Mouse (Mus musculus): ENCODE results near the gene Neurl2. TPM values are rescaled to one million over a fixed set of nuclear protein-coding genes. Genes with fewer than 3 reads are reported as not detected.
"Not testable (repeated sequence)": the region's sequence is repeated elsewhere in the genome, so short reads cannot be mapped to it uniquely, and the experiment has no call there.

The Neurl2 gene
- polyA plus RNA-seq, 1 experiment from 2014 or later = 3.9 TPM

DNA sequence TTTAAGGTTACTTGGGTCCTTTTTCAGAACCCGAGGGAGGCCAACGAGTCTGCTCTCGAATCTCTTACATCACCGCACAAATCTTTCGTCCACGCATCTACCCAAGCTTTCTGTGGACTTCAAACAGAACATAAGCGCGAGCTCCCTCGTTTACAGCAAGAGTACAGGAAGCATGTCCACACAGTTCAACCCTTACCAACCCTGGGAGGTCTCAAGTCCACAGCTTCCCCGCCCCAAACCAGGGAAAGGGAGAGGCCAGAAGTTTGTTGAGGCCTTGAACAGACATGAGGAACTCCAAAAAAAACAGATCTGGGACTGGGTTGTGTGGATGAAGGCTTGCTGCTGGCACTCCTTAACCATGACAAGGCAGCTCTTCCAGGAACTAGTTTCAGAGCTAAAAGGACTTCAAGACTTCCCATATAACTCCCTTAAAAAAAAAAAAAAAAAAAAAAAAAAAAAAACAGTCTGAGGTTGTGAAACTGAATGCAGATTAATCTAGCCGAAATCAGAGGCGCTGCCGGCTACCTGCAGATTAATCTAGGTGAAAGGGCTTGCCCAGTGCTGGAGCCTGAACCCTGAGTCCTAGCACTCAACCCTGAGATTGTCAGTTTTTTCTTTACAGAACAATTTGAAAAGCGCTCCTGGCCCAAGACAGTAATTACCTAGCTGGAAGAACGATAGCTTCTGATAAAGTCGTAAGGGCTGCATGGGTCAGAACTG lies 29.9 kb downstream of the Neurl2 start:
- no peak for DNase-seq (ENCODE audit: extremely low spot score, low spot score)
- H3K4me3 ChIP-seq = peak overlapping the region; percentile 90
- H3K27me3 ChIP-seq (ENCODE audit: poor library complexity, severe bottlenecking) = no peaks in the 10 kb centered on the region
- 0 out of 2 replicates have a peak overlapping the region, but pooled peaks have one; percentile 91 for H3K27ac ChIP-seq
- H3K36me3 ChIP-seq (replicated peaks) = peaks cover 46% of the 10 kb centered on the region
- 94% methylated on average over 16 of the region's 16 CpGs for whole genome bisulfite sequencing
- no peaks in the 10 kb centered on the region for H3K9me3 ChIP-seq
- peaks cover 26% of the 10 kb centered on the region for H3K4me1 ChIP-seq

DNA sequence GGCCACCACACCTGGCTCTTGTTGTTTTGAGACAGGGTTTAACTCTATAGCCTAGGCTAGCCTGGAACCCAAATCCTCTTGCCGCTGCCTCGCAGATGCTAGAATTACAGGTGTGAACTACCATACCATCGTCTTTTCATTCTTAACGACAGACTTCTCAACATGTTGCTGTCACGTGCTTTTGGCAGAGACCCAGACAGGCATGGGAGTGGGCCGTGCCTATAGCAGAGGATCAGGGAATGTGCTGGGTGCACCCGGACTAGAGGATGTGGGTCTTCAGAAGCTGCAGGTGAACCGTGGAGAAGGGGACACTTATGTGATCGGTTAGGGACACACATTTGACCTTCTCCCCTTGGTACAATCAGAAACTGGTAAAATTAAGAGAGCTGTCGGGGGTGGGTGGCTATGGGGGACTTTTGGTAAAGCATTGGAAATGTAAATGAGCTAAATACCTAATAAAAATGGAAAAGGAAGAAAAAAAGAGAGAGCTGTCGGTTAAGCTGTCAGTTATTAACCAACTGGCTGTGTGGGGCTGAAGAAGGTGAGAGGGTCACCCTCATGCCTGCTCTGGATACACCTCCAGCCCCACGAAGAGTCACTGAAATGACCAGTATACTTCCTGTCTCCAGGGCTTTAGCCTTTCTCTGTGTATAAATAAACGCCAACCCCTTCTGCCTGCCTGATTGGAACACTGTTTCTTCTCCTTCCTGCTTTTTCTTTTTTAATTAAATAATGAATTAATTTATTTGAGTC lies 32.8 kb downstream of the Neurl2 start:
- WGBS = 93% methylated on average over 13 of the region's 13 CpGs

DNA sequence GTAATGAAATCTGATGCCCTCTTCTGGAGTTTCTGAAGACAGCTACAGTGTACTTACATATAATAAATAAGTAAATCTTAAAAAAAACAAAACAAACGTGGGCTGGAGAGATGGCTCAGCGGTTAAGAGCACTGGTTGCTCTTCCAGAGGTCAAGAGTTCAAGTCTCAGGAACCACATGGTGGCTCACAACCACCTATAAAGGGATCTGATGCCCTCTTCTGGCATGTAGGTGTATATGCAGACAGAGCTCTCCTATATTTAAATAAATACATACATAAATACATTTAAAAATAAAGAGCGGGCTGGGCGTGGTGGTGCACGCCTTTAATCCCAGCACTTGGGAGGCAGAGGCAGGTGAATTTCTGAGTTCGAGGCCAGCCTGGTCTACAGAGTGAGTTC lies 34.7 kb downstream of the Neurl2 start:
- H3K27me3 ChIP-seq (ENCODE audit: poor library complexity, severe bottlenecking); H3K4me3 ChIP-seq; H3K4me1 ChIP-seq; H3K27ac ChIP-seq; H3K9me3 ChIP-seq; DNase-seq (ENCODE audit: extremely low spot score, low spot score): not testable (repeated sequence)
- 85% methylated on average over 6 of the region's 6 CpGs for WGBS
- peaks cover 88% of the 10 kb centered on the region for H3K36me3 ChIP-seq (replicated peaks)

More for the DNA sequence above, 32.8 kb downstream of the Neurl2 start:
- Histone ChIP-seq H3K27ac (no peak overlapping the region), H3K27me3 (ENCODE audit: poor library complexity, severe bottlenecking) (no peaks in the 10 kb centered on the region), H3K4me1 (peaks cover 14% of the 10 kb centered on the region), H3K4me3 (no peak overlapping the region), H3K36me3 (replicated peaks) (peaks cover 72% of the 10 kb centered on the region), H3K9me3 (no peaks in the 10 kb centered on the region)
- DNase-seq (ENCODE audit: extremely low spot score, low spot score) = no peak

DNA sequence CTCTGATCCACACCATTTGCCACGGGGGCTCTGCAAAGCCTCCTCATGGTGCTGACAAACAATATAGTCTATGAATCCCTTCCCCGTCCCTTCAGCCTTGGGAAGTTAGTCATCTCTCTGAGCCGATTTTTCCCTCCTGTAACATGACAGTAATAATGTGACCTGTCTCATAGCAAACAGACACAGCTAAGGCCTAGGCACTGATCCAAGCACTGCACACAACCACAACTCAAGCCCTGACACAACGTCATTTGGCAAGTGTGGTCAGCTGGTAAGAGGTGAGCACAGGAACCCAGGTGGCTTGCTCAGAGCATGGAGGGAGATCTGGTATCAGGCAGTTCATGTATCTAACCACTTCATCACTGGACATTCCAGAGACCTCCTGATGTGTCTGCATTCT lies 37.4 kb downstream of the Neurl2 start:
- Histone ChIP-seq H3K4me3 (no peak overlapping the region), H3K36me3 (replicated peaks) (peaks cover 94% of the 10 kb centered on the region), H3K27ac (no peak overlapping the region), H3K27me3 (ENCODE audit: poor library complexity, severe bottlenecking) (no peaks in the 10 kb centered on the region), H3K9me3 (no peaks in the 10 kb centered on the region), H3K4me1 (peaks cover 2% of the 10 kb centered on the region; the same call in 1 of the 2 replicates)
- no peak for DNase-seq (ENCODE audit: extremely low spot score, low spot score)
- WGBS = 87% methylated on average over 4 of the region's 4 CpGs

DNA sequence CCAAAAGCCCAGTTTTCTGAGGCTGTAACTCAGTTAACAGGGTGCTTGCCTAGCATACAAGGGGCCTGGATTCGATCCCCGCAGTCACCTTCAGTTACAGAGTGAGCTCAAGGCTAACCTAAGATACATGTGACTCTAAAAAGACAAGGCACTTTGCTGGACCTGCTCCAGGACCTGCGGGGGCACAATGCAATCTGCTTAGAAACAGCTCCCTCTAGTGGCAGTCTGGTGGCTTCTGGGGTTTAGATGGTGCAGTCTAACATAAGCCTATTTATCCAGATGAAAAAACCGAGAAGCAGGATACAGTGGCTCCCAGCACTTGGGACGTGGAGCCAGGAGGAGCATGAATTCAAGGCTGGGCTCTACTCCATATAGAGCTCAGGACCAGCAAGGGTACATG lies 39.0 kb downstream of the Neurl2 start:
- WGBS = 44% methylated on average over 5 of the region's 5 CpGs
- H3K4me3 ChIP-seq = no peak overlapping the region

DNA sequence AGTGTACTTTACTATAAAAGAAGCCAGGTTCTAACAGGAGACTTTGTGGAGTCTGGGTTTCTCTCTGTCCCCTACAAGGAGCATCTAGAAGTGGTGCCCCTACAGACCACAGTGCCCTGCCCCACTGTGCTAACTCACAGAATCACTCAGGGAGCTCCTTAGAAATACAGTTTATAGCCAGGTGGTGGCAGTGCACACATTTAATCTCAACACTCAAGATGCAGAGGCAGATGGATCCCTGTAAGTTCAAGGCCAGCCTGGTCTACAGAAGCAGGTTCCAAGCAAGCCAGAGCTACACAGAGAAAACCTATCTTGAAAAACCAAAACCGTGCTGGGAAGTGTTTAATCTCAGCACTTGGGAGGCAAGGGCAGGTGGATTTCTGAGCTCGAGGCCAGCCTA lies 39.5 kb downstream of the Neurl2 start:
- Histone ChIP-seq H3K9me3 (no peaks in the 10 kb centered on the region), H3K27me3 (ENCODE audit: poor library complexity, severe bottlenecking) (no peaks in the 10 kb centered on the region), H3K4me1 (peaks cover 6% of the 10 kb centered on the region), H3K27ac (no peak overlapping the region), H3K4me3 (no peak overlapping the region), H3K36me3 (replicated peaks) (peaks cover 90% of the 10 kb centered on the region)
- 92% methylated on average over 2 of the region's 2 CpGs for WGBS
- no peak for DNase-seq (ENCODE audit: extremely low spot score, low spot score)

More for the DNA sequence above, 39.0 kb downstream of the Neurl2 start:
- peaks cover 92% of the 10 kb centered on the region for H3K36me3 ChIP-seq (replicated peaks)
- H3K27me3 ChIP-seq (ENCODE audit: poor library complexity, severe bottlenecking) = no peaks in the 10 kb centered on the region
- peak; percentile 80 for DNase-seq (ENCODE audit: extremely low spot score, low spot score)
- no peak overlapping the region for H3K27ac ChIP-seq
- H3K4me1 ChIP-seq = peaks cover 2% of the 10 kb centered on the region; the same call in 1 of the 2 replicates
- no peaks in the 10 kb centered on the region for H3K9me3 ChIP-seq

DNA sequence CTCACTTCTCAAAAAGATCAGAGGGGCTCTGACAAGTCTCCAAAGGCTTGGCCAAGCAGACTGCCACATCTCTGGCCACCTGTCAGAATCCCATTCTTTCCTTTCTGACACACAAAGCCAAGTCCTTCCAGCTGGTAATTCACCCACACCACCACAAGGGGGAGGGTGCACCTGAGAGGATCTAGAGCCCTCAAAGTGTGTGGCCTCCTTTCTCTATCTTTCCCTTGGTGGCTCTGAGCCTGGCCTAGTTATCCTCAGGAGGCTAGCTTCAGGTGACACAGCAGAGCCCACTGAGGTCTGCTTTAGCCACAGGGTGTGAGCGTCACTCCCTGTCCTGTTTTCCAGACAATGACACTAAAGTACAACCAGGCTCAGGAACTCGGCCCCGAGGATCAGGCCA lies 40.0 kb downstream of the Neurl2 start:
- no peaks in the 10 kb centered on the region for H3K27me3 ChIP-seq (ENCODE audit: poor library complexity, severe bottlenecking)
- peak; percentile 44 for DNase-seq (ENCODE audit: extremely low spot score, low spot score)
- no peak overlapping the region for H3K27ac ChIP-seq
- peaks cover 90% of the 10 kb centered on the region for H3K36me3 ChIP-seq (replicated peaks)
- no peak overlapping the region for H3K4me3 ChIP-seq
- 90% methylated on average over 3 of the region's 3 CpGs for WGBS
- no peaks in the 10 kb centered on the region for H3K9me3 ChIP-seq
- H3K4me1 ChIP-seq = peaks cover 11% of the 10 kb centered on the region

DNA sequence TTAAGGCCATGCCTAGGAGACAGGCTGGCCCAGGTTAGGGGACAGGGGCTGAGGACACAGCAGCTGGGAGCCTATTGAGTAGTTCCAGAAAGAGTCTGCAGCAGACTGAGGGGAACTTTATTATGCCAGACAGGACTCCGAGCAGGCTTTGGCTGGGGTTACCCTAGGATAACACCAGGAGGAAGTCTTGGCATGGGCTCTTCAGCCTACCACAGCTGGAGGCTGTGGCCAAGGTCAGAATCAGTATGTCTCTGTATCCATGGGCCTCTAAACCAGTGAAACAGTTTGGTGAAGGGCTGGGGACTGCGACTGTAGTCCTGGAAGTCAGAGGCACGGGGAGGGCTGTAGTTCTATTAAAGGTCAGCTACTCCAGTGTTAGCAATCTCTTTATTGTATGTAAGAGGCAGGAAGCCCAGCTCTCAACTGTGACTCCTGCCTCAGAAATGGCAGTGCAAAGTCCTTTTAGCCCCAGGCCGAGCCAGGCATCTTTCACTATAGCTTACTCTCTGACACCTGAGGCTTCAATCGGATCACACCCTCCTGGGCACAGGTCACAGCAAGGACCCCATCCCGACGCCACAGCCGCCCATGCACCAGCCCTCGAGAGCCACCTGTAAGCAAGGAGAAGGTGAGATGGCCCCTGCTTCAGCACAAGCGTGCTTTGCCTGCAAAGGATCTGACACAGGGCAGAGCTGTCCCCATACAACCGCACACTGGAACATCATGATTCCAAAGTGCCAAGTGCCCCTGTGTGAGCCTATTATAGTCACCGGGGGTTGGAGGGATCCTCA lies 40.7 kb downstream of the Neurl2 start:
- Histone ChIP-seq H3K27me3 (ENCODE audit: poor library complexity, severe bottlenecking) (no peaks in the 10 kb centered on the region), H3K27ac (no peak overlapping the region), H3K4me1 (peaks cover 12% of the 10 kb centered on the region), H3K4me3 (no peak overlapping the region), H3K36me3 (replicated peaks) (peaks cover 83% of the 10 kb centered on the region), H3K9me3 (no peaks in the 10 kb centered on the region)
- WGBS = 94% methylated on average over 12 of the region's 12 CpGs
- no peak for DNase-seq (ENCODE audit: extremely low spot score, low spot score)

DNA sequence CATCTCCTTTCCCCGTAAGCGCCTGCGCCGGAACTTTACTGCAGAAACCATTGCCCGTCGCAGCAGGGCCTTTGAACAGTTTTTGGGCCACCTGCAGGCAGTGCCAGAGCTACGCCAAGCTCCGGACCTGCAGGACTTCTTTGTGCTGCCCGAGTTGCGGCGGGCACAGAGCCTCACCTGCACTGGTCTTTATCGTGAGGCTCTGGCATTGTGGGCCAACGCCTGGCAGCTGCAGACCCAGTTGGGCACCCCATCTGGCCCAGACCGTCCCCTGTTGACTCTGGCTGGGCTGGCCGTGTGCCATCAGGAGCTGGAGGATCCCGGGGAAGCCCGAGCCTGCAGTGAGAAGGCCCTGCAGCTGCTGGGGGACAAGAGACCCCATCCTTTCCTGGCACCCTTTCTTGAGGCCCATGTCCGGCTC lies 41.4 kb downstream of the Neurl2 start:
- no peak overlapping the region for H3K4me3 ChIP-seq
- DNase-seq (ENCODE audit: extremely low spot score, low spot score) = no peak
- 91% methylated on average over 18 of the region's 18 CpGs for WGBS
- peaks cover 78% of the 10 kb centered on the region for H3K36me3 ChIP-seq (replicated peaks)
- H3K27ac ChIP-seq = no peak overlapping the region
- peaks cover 3% of the 10 kb centered on the region for H3K27me3 ChIP-seq (ENCODE audit: poor library complexity, severe bottlenecking)
- no peaks in the 10 kb centered on the region for H3K9me3 ChIP-seq
- H3K4me1 ChIP-seq = peaks cover 15% of the 10 kb centered on the region

DNA sequence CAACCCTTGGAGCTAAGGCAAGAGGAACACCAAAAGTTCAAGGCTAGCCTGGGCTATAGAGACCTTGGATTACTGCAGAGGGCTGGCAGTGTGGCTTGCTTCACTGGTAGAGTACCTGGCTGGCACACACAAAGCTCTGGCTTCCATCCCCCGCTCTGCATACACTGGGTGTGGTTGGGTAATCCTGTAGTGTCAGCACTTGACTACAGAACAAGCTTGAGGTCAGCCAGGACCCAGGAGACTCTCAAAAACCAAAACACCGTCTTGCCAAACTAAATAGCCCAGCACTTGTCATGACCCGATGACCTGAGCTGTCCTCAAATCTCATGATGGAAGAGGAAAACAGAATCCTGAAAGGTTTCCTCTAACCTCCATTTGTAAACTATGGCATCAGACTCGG lies 42.8 kb downstream of the Neurl2 start:
- H3K27me3 ChIP-seq (ENCODE audit: poor library complexity, severe bottlenecking) = peaks cover 14% of the 10 kb centered on the region
- H3K9me3 ChIP-seq = no peaks in the 10 kb centered on the region
- H3K36me3 ChIP-seq (replicated peaks) = peaks cover 64% of the 10 kb centered on the region
- H3K4me3 ChIP-seq = no peak overlapping the region
- H3K4me1 ChIP-seq = peaks cover 29% of the 10 kb centered on the region
- no peak for DNase-seq (ENCODE audit: extremely low spot score, low spot score)
- 91% methylated on average over 4 of the region's 4 CpGs for WGBS
- no peak overlapping the region for H3K27ac ChIP-seq

DNA sequence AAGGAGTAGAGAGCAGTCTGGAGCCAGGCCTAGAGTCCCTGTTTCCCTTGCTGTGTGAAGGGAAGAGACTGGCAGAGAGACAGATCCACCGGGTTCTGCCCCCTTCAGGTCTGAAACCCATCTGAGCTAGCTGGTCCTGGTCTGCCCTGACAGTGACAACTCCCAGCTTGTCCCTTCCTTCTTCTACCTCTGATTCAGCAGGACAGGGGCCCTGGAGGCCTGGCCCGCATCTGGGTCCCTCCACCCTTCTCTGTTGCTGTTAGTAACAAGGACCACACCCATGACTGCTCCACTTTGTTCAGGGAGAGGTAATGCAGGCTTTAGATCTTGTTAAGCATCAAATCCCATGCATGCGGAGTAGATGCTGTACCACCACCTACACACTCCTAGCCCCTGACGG lies 44.8 kb downstream of the Neurl2 start:
- H3K27ac ChIP-seq = no peak overlapping the region
- no peak overlapping the region for H3K4me3 ChIP-seq
- H3K27me3 ChIP-seq (ENCODE audit: poor library complexity, severe bottlenecking) = peaks cover 24% of the 10 kb centered on the region
- WGBS = 73% methylated on average over 4 of the region's 4 CpGs
- H3K36me3 ChIP-seq (replicated peaks) = peaks cover 46% of the 10 kb centered on the region
- peaks cover 38% of the 10 kb centered on the region for H3K4me1 ChIP-seq
- no peaks in the 10 kb centered on the region for H3K9me3 ChIP-seq
- DNase-seq (ENCODE audit: extremely low spot score, low spot score) = no peak

DNA sequence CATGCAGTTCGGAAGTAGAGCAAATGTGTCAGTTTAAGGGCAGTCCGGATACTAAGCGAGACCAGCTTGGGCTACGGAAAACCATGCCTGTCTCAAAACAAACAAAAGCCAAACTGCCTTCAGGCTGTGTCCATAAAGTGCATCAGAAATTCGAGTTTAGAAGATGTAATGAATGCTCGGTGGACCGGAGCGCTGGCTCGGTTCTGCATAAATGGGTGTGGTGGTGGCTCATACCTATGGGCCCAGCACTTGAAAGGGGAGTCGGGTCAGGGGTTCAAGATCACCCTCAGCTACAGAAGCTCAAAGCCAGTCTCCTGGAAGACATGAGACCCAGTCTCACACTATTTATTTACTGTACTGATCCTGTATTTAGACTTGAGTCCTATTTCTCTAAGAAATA lies 45.5 kb downstream of the Neurl2 start:
- Histone ChIP-seq H3K4me3 (no peak overlapping the region), H3K36me3 (replicated peaks) (peaks cover 40% of the 10 kb centered on the region), H3K4me1 (peaks cover 36% of the 10 kb centered on the region), H3K9me3 (no peaks in the 10 kb centered on the region), H3K27me3 (ENCODE audit: poor library complexity, severe bottlenecking) (peaks cover 24% of the 10 kb centered on the region), H3K27ac (no peak overlapping the region)
- no peak for DNase-seq (ENCODE audit: extremely low spot score, low spot score)
- 89% methylated on average over 10 of the region's 10 CpGs for WGBS
